Mouse (Mus musculus) retina, postnatal 7 days (tissue): ENCODE results near the gene Pgs1.

ENCODE experiments used
- DNase-seq: peaks from one replicate; pipeline ENCODE4 v3.0.0-alpha.2; 2012; ENCODE audit warnings: low read depth, low spot score

Pgs1 gene

DNA sequence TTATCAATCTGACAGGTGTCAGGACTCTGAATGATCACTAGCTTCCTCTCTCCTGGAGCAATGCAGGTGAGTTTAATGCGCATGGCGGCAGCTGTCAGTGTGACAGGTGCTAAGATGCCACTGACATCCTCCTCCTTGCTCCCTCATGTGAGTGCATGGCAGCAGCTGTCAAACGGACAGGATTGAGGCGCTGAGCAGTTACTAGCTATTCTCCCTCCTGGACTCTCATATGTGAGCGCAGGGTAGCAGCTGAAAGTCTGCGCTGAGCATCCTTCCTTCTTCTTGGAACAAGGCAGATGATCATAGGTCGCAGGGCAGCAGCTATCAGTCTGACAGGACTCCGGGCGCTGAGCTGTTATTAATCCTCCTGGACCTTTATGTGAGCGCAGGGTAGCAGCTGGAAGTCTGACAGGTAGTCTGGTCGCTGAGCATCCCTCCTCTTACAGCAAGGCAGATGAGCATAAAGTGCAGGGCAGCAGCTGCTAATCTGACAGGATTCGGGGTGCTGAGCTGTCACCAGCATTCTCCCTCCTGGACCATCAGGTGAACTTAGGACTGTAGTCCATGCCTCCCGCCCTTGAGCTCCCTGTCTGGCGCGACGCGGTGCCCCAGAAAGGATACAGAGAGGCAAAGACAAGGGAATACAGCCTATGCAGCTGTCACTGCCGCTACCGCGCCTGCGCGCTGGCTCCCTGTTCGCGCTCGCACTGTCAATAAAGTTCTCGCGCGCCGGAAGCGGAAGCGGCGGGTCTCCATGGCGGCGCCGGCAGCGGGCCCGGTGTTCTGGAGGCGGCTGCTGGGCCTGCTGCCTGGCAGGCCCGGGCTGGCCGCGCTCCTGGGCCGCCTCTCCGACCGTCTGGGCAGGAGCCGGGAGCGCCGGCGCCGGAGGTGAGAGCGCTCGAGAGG lies at the start of gene Pgs1:
TSS of gene Pgs1 (plus strand) at position 167 of the 906 bp plus-strand sequence.
- peak; percentile 89 for DNase-seq

DNA sequence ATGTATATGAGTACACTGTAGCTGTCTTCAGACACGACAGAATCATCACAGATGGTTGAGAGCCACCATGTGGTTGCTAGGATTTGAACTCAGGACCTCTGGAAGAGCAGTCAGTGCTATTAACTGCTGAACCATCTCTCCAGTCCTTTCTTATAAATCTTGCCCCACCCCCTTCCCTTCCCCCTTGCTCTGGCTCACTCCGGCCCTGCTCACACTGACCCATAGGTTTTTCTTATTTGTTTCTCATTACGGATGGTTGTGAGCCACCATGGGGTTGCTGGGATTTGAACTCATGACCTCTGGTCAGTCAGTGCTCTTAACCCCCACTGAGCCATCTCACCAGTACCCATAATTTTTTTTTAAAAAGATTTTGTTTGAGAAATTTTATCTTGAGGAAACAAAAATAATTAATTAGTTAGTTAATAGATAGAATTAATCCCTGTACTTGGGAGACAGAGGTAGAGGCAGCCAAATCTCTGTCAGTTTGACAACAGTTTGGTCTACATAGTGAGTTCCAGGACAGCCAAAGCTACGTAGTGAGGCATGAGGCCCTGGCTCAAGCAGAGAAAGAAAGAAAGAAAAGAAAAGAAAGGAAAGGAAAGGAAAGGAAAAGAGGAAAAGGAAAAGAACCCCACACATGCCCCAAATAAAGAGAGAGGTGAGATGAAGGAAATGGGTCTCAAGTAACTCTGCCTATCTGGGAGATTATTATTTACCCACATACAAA lies 46.9 kb upstream of the Pgs1 start:
- DNase-seq: no peak

DNA sequence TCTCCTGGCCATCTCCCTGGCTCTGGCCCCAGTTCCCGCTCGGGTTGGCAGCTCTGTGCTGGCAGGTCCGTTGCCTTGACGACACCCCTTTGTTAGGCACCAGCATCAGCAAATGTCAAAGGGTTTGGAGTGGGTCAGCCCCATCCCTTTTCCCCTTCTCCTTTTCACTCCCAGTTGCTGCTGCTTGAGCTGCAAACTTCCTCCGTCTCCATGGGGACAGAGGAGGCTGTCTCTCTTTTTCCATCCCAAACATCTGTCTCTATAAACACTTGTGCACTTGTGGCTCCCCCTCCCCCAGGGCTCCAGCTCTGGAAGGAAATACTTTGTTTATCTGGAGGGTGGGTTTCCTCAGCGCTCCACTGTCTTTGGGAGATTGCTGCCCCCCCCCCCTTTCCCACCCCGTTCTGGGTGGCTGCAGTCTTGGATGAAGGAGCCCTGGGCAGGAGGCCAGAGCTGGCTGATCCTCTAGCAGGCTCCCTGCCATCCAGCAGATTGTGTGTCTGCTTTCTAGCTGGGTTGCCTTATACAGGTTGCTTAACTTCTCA lies 46.3 kb upstream of the Pgs1 start:
- DNase-seq: no peak

DNA sequence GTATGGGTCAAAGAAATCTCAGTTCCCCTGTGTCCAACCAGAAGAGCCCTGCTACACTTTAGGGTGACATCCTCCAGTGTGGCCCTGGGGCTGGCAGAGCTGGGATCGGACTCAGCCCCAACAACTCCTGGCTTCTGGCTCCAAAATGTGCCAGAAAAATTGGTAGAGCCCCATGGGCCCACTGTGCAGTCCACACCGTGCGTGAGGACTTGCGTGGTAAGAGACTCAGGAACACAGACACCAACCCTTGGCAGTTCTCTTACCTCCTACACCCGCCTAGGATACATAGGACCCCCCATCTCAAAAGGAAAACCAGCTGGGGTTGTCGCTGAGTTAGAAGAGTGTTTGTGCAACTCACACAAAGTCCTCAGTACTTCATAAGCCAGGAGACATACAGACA lies 45.2 kb upstream of the Pgs1 start:
- DNase-seq: no peak

DNA sequence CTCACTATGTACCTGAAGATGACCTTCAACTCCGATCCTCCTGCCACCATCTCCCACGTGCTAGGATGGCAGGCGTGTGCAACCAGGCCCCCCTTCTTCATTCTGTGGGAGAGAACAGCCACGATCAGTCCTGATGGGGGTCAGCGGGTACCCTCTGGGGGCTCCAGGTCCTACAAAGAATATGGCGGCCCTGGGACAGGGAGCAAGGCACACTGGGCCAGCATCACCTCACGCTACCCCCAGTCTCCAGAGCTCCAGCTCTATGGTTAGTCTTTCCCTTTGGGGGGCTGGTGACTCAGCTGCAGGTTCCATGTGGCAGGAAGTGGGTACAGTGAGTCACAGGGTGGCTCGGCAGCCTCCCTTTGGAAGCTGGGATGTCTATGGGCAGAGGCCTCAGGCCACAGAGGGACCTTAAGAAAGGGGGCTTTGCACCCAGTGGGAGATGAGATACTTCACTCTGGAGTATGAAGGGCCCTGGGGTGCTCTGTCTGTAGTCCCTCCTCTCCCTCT lies 44.7 kb upstream of the Pgs1 start:
- no peak for DNase-seq

DNA sequence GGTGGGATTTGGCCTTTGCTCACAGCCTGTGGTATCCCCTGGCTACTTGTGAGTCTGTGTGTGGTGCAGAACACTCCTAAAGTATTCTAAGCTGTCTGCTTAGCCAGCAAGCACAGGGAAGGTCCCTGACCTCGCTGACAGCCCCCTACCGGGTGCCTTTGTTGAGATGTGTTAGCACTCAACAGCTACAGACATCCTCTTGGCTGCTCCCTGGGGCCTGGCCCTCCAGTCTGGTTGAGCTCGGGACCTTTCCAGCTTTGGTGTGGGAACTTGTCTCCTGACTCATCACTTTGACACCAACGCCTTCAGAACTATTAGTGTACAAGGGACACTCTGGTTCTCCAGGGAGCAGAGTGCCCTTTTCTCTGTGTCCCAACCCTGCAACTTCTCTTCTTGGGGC lies 44.2 kb upstream of the Pgs1 start:
- no peak for DNase-seq

DNA sequence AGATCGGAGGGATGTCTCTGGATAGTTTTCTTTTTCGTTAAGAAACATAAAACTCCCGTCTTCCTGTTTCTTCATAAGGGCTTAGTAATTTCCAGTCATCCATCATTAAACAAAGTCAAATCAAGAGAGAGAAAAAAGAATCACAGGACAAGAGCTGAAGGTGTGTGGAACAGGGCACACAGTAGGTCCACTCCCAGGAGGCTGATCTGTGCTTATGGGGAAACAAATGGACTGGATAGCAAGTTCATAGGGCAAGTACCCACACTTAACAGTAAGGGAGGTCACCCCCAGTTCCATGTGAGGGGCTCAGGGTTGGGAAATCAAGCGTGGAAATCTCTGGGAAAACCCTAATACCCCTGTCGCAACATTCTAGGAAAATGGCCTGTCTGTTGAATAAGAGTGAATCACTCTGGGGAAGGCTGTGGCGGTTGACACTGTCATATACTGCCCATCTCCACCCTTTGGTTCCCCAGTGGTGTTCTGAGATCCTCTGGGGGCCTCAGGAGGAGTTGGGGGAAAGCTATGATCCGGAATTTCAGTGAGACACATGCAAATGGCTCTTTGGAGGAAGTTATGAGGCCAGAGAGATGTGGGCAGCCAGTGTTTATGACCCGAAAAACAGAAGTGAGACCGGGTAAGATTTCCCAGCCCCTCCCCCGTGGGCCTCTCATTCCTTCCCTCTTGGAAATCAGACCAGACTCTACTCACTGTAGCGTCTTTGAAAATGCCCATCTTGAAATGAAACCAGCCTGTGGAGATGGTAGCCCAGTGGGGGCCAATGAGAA lies 39.7 kb upstream of the Pgs1 start:
- DNase-seq: no peak

DNA sequence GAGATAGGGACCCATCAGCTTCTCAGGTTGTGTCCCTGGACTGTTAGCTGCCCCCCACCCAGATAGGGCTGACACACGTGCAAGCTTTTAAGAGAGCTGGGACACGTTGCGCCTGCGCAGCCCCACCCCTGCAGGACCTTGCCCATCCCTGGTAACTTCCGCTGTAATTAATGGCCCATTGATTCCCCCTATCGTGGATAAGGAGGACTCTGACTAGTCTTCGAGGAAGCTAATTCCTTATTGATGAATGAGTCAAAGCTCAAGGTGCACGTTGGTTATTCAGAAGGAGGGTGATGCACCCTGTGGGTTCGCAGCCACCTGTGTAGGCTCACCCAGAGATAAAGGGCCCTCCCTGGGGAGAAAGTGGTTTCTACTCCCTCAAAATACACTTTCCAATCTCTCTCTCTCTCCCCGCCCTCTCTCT lies 39.1 kb upstream of the Pgs1 start:
- DNase-seq: no peak

DNA sequence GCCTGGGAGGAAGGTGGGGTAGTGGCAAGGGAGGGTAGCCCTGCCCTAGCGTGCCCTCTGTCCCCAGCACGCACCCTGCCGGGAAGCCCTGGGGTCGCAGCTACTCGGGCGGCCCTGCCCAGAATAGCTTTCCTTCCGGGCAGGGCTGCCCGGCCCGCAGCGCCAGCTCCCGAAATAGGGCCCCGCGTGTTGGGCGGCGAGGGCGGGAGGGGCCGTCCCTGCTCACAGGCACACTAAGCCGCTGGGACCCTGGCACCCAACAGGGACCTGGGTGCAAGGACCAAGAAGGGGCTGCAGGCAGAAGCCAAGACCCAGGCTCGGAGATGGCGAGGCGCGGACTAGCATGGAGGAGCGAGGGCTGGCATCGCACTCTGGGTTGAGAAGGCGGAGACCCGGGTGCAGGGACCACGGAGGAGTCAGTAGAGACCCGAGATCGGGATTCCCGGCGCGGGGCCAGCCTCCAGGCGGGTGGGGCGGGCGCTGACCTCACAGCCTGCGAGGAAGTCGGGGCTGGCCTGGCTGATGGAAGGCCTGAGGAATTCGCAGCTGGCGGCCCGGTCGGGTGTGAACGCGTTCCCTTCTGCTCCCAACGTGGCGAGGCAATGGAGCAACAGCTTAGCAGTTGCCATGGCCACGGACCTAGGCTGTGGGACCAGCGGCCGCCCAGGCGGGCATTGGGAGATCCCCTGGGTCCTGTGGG lies 36.5 kb upstream of the Pgs1 start:
- no peak for DNase-seq

DNA sequence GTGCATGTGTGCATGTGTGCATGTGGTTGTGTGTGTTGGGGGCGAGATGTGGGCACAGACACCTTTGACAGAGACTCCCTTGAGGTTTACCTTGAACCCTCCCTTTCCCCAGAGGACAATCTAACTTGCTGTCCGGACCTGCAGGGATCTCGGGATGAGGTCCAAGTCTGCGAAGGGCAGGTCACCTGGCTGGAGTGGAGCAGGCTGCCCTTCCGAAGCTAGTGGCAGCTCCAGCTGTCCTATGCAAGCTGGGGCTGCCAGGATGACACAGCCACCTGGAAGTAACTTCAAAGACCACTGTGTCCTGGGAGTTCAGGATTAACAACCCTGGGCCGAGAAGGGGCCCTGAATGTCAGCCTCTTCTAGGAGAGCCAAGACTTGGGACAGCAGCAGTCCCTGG lies 34.7 kb upstream of the Pgs1 start:
- DNase-seq: no peak

DNA sequence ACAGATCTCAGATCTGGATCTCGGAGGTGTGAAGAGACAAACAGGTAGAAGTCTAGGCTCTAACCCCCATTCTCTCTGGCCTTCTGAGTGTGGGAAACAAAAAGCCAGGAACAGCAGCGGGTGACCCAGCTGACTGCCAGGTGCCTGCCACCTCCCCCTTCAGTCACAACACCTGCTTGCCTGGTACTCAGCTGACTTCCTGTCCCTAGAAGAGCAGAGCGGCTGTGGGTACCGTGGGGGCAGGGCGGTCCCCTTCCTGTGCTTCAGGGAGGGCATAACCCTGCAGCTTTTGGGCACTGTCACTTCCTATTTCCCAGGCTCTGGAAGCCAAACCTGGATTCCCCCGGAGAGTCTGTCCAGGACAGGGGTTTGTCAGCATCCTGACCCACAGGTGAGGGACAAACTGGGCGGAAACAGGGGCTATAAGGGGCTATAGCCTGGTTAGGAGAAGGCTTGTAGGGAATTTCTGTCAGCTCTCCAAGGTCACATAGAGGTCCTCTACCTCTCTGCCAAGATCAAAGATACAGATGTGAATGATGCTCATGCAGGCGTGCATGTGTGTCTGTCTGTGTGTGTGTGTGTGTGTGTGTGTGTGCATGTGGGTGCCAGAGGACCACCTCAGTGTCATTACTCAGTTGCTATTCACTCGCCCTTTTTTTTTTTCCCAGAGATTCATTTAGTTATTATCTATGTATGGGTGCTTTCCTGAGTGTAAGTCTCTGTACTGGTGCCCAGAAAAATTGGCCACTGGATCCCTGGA lies 33.7 kb upstream of the Pgs1 start:
- DNase-seq: no peak

DNA sequence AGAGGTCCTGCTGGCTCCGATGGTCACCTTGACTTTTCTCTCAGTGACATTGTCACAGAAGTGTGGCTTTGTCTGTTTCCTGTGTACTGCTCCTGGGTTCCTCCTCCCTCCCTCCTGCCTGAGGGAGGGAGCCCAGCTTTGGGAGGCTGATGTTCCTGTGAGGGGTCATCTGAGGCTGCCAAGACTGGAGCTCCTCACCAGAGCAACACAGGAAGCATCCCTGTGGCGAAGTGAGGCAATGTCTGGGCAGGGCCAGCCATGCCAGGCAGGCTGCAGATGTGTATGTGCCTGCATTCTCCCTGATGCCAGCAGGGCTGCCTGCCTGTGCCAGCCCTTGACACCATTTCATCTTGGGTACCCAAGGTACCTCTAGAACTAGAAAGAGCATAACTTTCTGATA lies 32.0 kb upstream of the Pgs1 start:
- DNase-seq: no peak

DNA sequence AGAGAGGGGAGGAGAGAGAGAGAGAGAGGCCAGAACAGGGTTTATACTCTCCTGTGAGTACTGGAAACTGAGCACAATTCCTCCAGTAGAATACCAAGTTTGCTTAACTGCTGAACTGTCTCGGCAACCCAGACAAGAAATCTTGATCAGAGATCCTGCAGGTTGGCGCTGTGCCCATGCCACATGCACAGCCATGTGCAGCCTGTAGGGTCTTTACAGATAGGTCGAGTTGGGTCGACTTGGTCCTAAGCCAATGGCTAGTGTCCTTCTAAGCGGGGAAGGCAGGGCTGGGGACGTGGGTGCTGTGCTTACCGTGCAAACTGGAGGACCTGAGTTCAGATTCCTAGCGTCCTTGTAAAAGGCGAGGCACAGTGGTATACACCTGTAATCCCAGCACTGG lies 31.3 kb upstream of the Pgs1 start:
- DNase-seq: no peak

DNA sequence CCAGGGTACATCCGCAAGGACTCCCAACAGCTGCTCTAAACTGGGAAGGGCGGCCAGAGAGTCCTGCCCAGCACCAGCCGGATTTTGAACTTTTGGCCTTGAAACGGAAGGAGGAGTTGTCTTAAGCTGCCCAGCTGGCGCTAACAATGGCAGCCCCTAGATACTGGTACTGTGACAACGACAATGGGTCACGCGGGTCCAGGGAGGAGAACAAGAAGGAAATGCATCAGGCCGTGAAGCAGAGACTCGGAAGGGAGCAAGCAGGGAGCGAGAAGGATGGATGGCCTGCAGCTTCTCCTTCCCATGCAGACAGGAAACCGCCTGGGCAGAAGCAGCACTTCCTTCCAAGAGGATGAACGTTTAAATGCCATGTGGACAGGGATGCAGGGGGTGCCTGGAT lies 30.5 kb upstream of the Pgs1 start:
- no peak for DNase-seq

DNA sequence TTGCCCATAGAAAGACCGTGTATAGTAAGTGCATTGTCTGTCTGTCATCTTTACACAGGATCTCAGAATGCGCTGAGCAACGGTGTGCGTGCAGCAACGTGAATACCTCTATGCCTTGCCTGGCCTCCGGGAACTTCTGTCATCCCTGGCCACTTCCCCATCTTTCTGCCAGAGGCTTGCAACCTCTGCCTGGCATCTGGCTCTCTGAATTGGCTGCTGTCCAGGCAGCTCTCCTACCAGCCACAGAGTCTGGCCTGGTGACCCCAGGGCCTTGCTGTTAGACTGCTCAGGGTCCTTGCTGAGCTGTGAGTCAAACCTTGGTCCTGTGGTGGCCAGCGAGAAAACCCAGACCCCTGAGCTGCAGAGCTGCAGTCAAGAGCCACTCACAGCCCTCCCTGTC lies 27.9 kb upstream of the Pgs1 start:
- DNase-seq: no peak

DNA sequence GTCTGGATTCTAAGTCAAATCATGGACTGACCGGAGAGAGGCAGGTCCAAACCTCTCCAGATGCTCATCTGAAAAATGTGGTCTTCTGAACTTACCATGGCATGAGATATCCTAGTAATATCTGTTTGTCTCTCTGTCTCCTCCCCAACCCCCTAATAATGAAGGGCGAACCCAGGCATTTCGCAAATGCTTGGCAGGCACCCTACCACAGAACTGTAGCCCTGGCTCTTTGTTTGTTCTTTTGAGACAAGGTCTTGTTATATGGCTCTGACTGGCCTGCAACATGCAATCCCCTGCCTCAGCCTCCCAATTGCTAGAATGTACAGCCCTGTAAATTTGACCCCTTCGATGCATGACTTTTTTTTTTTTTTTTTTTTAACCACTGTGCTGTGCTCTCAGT lies 26.9 kb upstream of the Pgs1 start:
- no peak for DNase-seq

DNA sequence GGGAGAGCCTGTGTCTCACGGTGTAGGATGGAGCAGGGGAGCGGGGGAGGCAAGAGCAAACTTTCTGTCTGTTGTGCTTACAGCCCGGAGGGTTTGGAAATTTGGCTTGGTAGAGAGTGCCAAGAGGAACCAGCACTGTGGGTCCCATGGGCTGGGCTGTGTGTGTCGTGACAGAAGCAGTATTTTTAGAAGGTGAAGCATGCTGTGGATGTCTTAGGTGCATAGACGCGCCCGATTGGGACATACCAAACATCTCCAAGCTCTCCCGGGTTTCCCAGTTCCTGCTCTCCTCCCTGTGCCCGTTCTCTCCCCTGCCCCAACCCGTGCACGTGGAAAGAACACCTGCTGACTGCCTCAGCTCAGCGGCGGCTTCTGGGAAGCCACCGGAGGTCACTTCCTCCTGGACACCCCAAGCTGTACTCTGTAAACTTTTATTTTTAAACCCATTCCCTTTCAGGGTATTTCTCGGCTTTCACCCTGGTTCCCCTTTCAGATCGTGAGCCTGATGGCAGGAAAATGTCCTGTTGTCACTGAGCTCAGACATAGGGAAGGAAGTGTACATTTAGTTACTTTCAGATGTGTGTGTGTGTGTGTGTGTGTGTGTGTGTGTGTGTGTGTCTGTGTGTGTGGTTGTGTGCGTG lies 26.2 kb upstream of the Pgs1 start:
- DNase-seq: no peak

DNA sequence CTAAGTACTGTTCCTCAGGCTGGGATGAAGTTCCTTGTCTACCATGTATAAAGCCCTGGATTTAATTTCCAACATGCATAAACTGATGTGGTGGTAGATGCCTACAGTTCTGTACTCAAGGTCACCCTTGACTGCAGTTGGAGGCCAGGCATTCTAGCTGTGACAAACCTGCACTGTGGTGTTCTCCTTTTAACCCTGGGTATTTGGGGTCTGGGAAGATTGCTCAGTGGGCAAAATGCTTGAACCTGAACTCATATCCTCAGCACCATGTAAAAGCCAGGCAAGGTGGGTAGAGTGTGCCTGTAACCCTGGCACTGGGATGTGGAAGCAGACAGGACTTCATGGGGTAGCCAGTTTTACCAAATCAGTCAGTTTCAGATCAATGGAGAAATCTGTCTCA lies 25.5 kb upstream of the Pgs1 start:
- no peak for DNase-seq

DNA sequence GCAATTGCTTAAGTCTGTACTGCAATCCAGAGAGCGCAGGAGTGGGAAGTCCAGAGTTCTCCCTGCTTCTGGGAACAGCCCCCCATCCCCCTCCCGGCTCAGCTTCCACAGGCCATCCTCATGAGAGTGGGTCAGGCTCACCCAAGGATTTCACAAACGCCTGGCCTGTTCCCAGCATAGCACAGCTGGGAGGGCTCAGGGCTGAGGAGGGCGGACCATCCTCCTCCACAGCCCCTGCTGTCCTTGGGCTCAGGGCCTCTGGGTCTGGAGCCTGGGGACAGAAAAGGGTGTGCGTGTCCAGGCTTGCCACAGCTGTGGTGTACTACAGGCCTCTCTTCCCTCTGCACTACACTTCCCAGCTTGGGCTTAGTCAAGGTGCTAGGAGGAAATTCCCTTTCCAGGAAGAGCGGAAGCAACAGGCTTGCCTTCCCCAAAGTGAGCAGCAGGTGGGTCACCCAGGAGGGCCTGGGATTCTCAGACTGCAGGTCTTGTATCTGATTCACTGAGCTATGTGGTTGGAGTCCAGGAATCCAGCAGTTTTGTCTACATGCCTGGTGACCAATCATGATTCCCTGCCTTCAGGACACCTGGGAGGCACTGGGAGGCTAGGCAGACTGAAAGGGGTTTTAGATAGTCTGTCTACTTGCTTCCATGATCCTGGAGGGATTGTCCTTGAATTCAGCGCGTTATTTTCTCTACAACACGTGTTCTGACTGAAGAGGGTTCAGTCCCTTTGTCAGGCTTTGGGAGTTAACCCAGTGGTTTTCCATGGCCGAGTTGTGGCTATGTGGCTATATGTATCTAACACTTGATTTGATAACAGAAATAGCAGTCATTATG lies 23.6 kb upstream of the Pgs1 start:
- DNase-seq: no peak
